Mouse (Mus musculus): ENCODE data around the gene Ppp2r2d. TPM values are rescaled to one million over a fixed set of nuclear protein-coding genes. Genes with fewer than 3 reads are reported as not detected.

The Ppp2r2d gene
- polyA plus RNA-seq (2014; fragmentation: Illumina TruSeq; extraction: RNeasy Lipid Tissue Mini Kit (QIAGEN cat#74804); ENCODE audit: low read depth, low replicate concordance): 105 TPM

DNA sequence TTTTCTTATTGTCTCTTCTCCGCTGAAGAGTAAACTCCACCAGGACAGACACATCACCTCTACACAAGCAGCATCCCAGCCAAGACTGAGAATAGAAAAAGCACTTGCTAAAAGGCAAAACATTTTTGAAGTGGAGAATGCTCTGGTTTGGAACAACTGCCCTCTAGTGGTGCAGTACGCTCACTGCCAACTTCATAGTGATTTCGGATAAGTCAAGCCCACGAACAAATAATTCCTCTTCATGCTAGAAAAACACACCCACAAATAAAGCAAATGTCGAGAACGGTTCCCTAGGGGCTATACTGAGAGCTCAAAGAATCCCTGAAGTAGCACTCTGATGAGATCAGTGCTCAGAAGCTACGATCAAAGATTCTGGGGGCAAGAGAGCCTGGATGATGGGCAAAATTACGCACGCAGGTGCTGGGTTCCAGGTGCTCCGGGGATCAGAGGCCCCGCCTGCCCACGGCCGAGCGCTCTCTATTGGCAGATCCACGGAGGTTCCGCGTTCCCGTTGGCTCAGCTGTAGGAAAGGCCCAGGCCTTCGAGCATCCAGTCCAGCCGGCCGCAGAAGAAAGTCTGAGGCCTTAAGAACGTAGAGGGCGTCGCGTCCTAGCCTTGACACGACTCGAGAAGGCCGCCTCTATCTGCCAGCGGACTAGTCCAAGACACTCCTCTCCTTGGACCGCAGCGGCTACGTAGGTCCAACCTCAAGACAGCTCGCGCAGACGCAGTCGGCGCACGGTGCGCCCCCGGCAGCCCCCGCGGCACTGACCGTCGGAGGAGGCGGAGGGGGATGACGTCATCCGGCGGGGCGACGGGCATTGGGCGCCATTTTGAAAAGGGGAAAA is at the start of gene Ppp2r2d, which contains the start of gene Mapk1ip1:
Gene Ppp2r2d (plus strand): TSS at position 536 of the 848 bp plus-strand sequence.
Gene Mapk1ip1 (minus strand): TSS at position 730 of the 848 bp plus-strand sequence.

DNA sequence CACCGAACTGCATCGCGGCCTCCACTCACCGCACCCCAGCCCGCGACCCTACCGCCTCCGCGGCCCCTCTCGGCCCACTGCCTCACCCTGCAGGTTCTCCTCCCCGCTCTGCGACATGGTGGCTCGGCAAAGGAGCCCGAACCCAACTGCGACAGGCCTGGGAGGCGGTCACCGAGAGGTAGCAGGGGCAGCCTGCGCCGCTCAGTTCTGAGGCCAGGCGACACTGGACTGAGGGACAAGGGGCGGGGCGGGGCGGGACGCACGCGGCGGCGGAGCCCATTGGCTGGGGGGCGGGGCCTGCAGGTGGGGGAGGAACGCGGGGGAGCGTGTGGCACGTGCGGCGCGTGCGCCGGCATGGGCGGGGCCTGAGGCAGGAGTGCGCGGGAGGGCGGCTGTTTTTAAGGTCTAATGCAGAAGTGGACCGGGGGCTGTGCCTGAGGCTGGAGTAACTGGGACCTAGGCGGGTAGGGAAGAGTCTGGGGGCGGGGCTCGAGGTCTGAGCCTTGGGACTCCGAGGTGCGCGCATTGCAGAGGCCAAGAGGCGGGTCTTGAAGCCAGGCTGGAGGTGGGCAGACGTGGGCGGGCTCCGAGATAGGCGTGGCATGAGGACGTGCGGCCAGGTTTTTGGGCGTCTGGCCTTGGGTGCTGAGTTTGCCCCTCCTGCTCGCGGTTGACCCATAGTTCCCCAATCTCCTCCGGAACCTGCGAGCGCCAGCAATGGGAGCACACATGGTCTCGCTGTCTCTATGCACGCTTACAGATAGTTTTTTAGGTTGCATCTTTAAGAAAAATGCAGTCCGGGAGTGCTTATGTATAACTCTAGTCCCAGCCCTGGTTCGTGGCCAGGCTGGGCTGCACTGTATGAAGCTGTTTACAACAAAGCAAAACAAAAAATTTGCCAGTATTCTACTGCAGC is 63.7 kb downstream of the Ppp2r2d start, which contains the start of gene Bnip3:
Gene Bnip3 (minus strand): TSS at position 243 of the 916 bp plus-strand sequence.

Other genes starting within 250 kb of the Ppp2r2d start
- 10.8 TPM for gene Mapk1ip1, start 194 bp downstream of the Ppp2r2d start, polyA plus RNA-seq (2014; fragmentation: Illumina TruSeq; extraction: RNeasy Lipid Tissue Mini Kit (QIAGEN cat#74804); ENCODE audit: low read depth, low replicate concordance)
- gene Bnip3, start 63.4 kb downstream of the Ppp2r2d start, polyA plus RNA-seq (2014; fragmentation: Illumina TruSeq; extraction: RNeasy Lipid Tissue Mini Kit (QIAGEN cat#74804); ENCODE audit: low read depth, low replicate concordance): 426 TPM
- gene Jakmip3, start 94.7 kb downstream of the Ppp2r2d start, polyA plus RNA-seq (2014; fragmentation: Illumina TruSeq; extraction: RNeasy Lipid Tissue Mini Kit (QIAGEN cat#74804); ENCODE audit: low read depth, low replicate concordance): not detected
- not detected for gene Dpysl4, start 239.9 kb downstream of the Ppp2r2d start, polyA plus RNA-seq (2014; fragmentation: Illumina TruSeq; extraction: RNeasy Lipid Tissue Mini Kit (QIAGEN cat#74804); ENCODE audit: low read depth, low replicate concordance)

Data from kidney, adult 10 weeks (tissue).